Mouse (Mus musculus) monocyte, adult 2 months (primary cell): ENCODE data around the gene Rorc.

Source experiments
- DNase-seq, 2 experiments: peaks; one replicate each; pipeline ENCODE4 v3.0.0; 2022; ENCODE audit warnings: low spot score in 2 of 2, low read depth in 1 of 2

Gene Rorc

GRCm38 (mm10) chr3:94372641-94373040 lies at the start of gene Rorc:
TSS of gene Rorc (plus strand) at chr3:94372794.
- DNase-seq, result no peak

- no peak for DNase-seq
Observed at GRCm38 (mm10) chr3:94328681-94329080, 43.9 kb upstream of the Rorc start.

- no peak for DNase-seq
Observed at GRCm38 (mm10) chr3:94334442-94334841, 38.2 kb upstream of the Rorc start.

GRCm38 (mm10) chr3:94338522-94338921 lies 34.1 kb upstream of the Rorc start:
- no peak for DNase-seq

GRCm38 (mm10) chr3:94341959-94342422 lies 30.6 kb upstream of the Rorc start, which contains the start of gene Them5:
TSS of gene Them5 (plus strand) at chr3:94342099.
- DNase-seq, result no peak

GRCm38 (mm10) chr3:94342552-94342951 lies 30.0 kb upstream of the Rorc start:
- no peak for DNase-seq

GRCm38 (mm10) chr3:94344182-94344581 lies 28.4 kb upstream of the Rorc start:
- DNase-seq, result no peak

- no peak for DNase-seq
Observed at GRCm38 (mm10) chr3:94344897-94345296, 27.7 kb upstream of the Rorc start.

GRCm38 (mm10) chr3:94348146-94348545 lies 24.4 kb upstream of the Rorc start:
- DNase-seq, result no peak

GRCm38 (mm10) chr3:94360812-94361211 lies 11.8 kb upstream of the Rorc start:
- no peak for DNase-seq

- DNase-seq, result no peak
Observed at GRCm38 (mm10) chr3:94362138-94362537, 10.5 kb upstream of the Rorc start, which contains the start of gene C2cd4d. TSS of gene C2cd4d (plus strand) at chr3:94362438.

- no peak for DNase-seq
Observed at GRCm38 (mm10) chr3:94363291-94364153, 9.1 kb upstream of the Rorc start.

- DNase-seq, result no peak
Observed at GRCm38 (mm10) chr3:94364154-94364526, 8.5 kb upstream of the Rorc start.

- DNase-seq, result peak in 1 of 2 experiments; percentile 38
Observed at GRCm38 (mm10) chr3:94366761-94367160, 5.8 kb upstream of the Rorc start.

GRCm38 (mm10) chr3:94367511-94367910 lies 5.1 kb upstream of the Rorc start:
- DNase-seq, result no peak

- no peak for DNase-seq
Observed at GRCm38 (mm10) chr3:94368631-94369030, 4.0 kb upstream of the Rorc start.

GRCm38 (mm10) chr3:94369709-94370108 lies 2.9 kb upstream of the Rorc start:
- no peak for DNase-seq

GRCm38 (mm10) chr3:94371637-94372036 lies 957 bp upstream of the Rorc start:
- DNase-seq, result no peak

- DNase-seq, result no peak
Observed at GRCm38 (mm10) chr3:94372038-94372437, 556 bp upstream of the Rorc start.

- DNase-seq, result no peak
Observed at GRCm38 (mm10) chr3:94373090-94373489, 496 bp downstream of the Rorc start.

GRCm38 (mm10) chr3:94373597-94374011 lies 1.0 kb downstream of the Rorc start:
- DNase-seq, result no peak

GRCm38 (mm10) chr3:94374636-94375035 lies 2.0 kb downstream of the Rorc start:
- DNase-seq, result no peak

GRCm38 (mm10) chr3:94375146-94375545 lies 2.6 kb downstream of the Rorc start:
- DNase-seq, result no peak
